8 mouse cellular contexts compared by ENCODE assay signal in the genomic region with DNA sequence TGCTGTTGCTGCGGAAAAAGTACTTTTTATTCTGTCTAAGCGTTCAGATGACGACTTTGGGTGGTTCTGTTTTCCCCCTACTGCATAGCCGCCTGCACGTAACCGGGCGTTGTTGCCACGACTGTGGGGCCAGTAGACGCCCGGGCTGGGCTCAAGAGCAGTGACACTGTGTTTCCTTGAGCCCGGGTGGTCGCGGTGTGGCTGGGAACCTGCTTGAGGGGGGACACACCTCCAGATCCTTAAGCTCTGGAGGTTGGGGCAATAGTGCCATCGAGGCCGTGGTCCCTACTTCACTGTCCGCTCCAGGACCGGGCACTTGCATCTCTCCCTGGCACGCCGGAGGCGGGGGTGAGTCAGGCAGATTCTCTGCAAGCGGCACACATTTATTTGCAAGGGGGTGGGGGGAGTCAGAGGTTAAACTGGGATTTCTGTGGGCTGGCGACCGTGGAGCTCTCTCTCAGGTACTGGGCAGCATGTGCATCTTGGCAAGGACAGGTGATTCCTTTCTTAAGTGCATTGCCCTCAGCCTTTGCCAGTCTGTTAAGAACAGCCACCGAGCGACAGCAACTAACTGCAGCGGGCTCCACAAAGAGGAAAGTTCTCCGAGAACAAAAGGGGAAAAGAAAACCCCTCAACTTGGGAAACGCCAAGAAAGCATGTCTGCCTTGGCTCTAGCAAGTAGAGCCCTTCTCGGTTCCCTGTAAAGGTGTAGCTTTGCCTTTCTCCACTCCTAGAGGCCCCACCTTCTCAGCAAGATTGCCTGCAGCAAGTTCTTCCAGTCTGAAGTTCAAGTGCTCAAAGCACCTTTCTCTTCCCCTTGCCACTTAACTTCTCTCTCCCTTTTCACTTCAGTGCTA. TPM values are rescaled to one million over a fixed set of nuclear protein-coding genes. Genes with fewer than 3 reads are reported as not detected.
A peak's percentile ranks its signal among the peaks of the same experiment; 100 is the strongest.
DNase-seq lines count a peak whose midpoint lies in the region; ATAC-seq and TF ChIP-seq lines count a peak whose summit lies in the region.

No protein-coding gene starts in this region.

- peak; percentile 20 for ATAC-seq in granulocyte monocyte progenitor cell, adult 5-6 weeks (replicated peaks; ENCODE audit: poor library complexity, severe bottlenecking)

- H3K27ac ChIP-seq in olfactory bulb, adult 2 months (ENCODE audit: insufficient read depth, low read depth, low read length): peak overlapping the region; percentile 85

- no peak for TF ChIP-seq POLR2A in lung, adult 2 months (IDR thresholded peaks at IDR 0.05; ENCODE audit: borderline replicate concordance, extremely low read depth, low read depth, low read length)
- no peak for TF ChIP-seq POLR2A in olfactory bulb, adult 2 months (IDR thresholded peaks at IDR 0.05; ENCODE audit: insufficient read depth, low read depth, low read length)

- under 1% methylated on average over 29 of the region's 29 CpGs for WGBS in lung, adult 2 months
- 1% methylated on average over 29 of the region's 29 CpGs for WGBS in olfactory bulb, adult 2 months

- DNase-seq in right cerebral cortex, postnatal 10 days (ENCODE audit: low spot score in 2 of 2): peak; percentile 31 to 32
- DNase-seq in right cerebral cortex, postnatal 25 days: no peak
- peak; percentile 60 to 64 for DNase-seq in cerebellum, adult 18-20 months
- DNase-seq in kidney, adult 11 months: peak; percentile 7
- peak; percentile 41 for DNase-seq in lung, adult 2 months
- DNase-seq in frontal cortex, adult 2 months (ENCODE audit: extremely low spot score in 1 of 2, low spot score in 1 of 2): no peak

- TF ChIP-seq CTCF in lung, adult 2 months (IDR thresholded peaks at IDR 0.05; ENCODE audit: insufficient read depth, low read length): no peak
- TF ChIP-seq CTCF in olfactory bulb, adult 2 months (IDR thresholded peaks at IDR 0.05; ENCODE audit: insufficient read depth, low read depth, low read length): no peak

- peak overlapping the region; percentile 72 for H3K4me3 ChIP-seq in lung, adult 2 months (replicated peaks; ENCODE audit: extremely low read depth, low read depth, low read length)
- peak overlapping the region; percentile 94 for H3K4me3 ChIP-seq in olfactory bulb, adult 2 months (ENCODE audit: insufficient read depth, low read depth, low read length)

- no peaks in the 10 kb centered on the region for H3K4me1 ChIP-seq in lung, adult 2 months (ENCODE audit: control insufficient read depth, insufficient read depth, low read length)
- 0 out of 2 replicates have a peak, but pooled peaks cover 4% of the 10 kb centered on the region for H3K4me1 ChIP-seq in olfactory bulb, adult 2 months (ENCODE audit: control insufficient read depth, insufficient read depth, low read length)

RNA-seq across cellular contexts. Expression of a gene that starts 1.2 kb away (rescaled TPM):
- total RNA-seq in granulocyte monocyte progenitor cell, adult 5-6 weeks (2014; fragmentation: Nextera tagmentation): not detected in 2 replicates
- total RNA-seq in granulocyte monocyte progenitor cell, adult 5-6 weeks (2017): not detected in 2 replicates
- polyA plus RNA-seq in lung, adult 2 months (2012; rRNA removed): 2.7 and 4.8 TPM in 2 replicates
- 154 and 905 TPM in 2 replicates for polyA plus RNA-seq in olfactory bulb, adult 2 months (2012; ENCODE audit: insufficient read depth, insufficient read length, low replicate concordance, missing spikeins)
- 73.9 and 74.4 TPM in 2 replicates for polyA plus RNA-seq in frontal cortex, adult 2 months (2012; rRNA removed)

Comparison
In these comparisons a context has a peak if more than half of its experiments do, and no peak if none do; other contexts are left out.
1. DNase-seq: peak in right cerebral cortex, postnatal 10 days (2 of 2), cerebellum, adult 18-20 months (2 of 2), kidney, adult 11 months (single experiment) and lung, adult 2 months (single experiment); none in right cerebral cortex, postnatal 25 days (single experiment) and frontal cortex, adult 2 months (0 of 2).
2. RNA of a gene that starts 1.2 kb away (polyA plus RNA-seq): 154 to 905 TPM in olfactory bulb, adult 2 months and 73.9 to 74.4 TPM in frontal cortex, adult 2 months; 2.7 to 4.8 TPM in lung, adult 2 months; every median in the first group is over 10 times any median in the second.